Mouse (Mus musculus) liver, adult (tissue): Measurements from ENCODE around the gene Eif4b.

Experiments used
- GATA4 ChIP-seq: IDR thresholded peaks from 2 replicates; pipeline ENCODE4 v1.6.1; 2014; ENCODE audit warnings: mild to moderate bottlenecking, low read length; ENCODE audit not compliant: insufficient replicate concordance

Eif4b gene

GRCm38 (mm10) chr15:102065661-102066325, 7.8 kb upstream of the Eif4b start:
- TF ChIP-seq GATA4 = peak; percentile 57; the same call in 1 of the 2 replicates

DNA sequence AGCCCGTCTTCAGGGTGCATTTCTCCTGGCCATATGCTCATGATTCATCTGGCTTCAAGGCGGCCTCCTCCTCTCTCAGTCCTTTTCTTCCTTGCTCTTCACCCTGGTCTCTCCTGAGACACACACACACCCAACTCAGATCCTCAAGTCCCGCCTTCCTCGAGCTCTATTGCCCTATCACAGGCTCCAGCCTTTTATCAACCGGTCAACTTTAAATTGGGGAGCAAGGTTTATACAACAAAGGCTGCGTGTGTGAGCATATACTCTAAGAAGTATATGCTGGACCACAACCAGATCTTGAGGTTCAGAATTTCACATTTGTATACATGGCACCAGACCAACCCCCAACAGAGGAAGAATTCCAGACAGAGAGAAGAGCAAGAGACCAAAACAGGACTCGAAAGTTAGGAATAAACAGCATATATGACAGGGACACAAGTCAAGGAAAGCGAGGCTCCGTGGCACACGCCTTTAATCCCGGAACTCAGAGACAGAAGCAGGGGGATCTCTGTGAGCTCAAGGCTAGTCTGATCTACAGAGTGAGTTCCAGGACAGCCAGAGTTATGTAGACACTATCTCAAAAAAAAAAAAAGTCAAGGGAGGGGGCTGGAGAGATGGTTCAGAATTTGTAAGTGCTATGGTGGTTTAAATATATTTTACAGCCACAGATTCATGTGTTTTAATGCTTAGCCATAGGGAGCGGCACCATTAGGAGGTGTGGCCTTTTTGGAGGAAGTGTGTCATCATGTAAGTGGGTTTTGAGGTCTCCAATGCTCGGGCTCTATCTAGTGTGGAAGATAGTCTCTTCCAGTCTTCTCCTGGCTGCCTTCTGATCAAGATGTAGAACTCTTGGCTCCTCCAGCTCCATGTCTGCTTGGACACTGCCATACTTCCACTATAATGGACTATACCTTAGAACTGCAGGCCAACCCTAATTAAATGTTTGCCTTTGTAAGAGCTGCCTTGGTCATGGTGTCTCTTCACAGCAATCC, 2.8 kb upstream of the Eif4b start:
- TF ChIP-seq GATA4 = no peak

DNA sequence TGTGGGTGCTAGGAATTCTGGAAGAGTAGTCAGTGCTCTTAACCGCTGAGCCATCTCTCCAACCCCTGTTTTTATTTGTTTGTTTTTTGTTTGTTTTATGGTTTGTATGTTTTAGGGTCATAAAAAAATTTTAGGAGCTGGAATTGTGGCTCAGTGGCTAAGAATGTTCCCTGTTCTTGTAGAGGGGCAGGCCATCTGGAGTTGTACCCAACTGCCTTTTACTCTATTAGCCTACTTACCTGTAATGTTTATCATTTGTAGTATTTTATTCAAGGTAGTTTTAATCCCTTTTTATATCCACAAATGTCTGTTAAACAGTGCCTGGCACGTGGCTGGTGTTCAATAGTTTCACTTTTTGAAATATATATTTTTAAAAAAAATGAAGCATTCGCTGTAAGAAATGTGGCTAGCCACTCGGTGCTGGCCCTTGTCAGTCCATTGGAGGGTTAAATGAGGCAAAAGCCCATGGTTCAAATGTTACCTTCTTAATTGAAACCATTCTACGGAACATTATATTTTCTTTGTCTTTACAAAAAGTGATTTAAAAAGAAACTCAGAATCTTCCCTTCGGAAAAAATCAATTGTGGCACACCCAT, 512 bp upstream of the Eif4b start:
- no peak for TF ChIP-seq GATA4

GRCm38 (mm10) chr15:102074070-102074731, 628 bp downstream of the Eif4b start:
- TF ChIP-seq GATA4 = no peak; the same call in 1 of the 2 replicates

DNA sequence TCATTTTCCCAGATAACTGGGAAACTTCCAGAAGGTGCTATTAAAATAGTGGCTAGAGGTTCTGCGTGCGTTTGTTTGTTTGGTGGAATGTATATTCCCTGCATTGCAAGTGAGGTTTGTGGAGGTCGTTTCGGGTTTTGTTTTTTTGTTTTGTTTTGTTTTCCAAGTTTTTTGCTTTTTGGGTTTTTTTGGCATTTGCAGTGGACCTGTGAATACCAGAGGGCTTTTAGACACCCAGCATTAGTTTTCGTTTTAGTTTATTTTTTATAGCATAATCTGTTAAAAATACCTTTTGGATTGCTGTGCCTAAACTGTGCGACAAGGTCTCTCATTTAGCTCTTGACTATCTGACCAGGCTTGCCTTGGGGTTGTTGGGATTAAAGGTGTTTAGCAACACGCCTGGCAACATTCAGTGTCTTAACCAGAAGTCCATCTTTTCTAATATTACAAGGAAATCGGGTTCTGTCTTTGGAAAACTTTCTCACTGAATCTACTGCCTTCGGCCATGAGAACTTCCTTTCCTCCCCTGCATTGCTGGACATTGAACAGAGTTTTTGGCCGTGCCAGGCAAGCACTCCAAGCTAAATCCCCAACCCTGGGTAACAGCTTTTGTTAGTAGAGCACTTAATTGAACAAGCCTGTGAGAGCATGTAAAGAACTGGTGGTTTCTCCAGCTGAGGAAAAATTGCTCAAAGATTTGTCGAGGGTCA, 1.5 kb downstream of the Eif4b start:
- TF ChIP-seq GATA4 = no peak

DNA sequence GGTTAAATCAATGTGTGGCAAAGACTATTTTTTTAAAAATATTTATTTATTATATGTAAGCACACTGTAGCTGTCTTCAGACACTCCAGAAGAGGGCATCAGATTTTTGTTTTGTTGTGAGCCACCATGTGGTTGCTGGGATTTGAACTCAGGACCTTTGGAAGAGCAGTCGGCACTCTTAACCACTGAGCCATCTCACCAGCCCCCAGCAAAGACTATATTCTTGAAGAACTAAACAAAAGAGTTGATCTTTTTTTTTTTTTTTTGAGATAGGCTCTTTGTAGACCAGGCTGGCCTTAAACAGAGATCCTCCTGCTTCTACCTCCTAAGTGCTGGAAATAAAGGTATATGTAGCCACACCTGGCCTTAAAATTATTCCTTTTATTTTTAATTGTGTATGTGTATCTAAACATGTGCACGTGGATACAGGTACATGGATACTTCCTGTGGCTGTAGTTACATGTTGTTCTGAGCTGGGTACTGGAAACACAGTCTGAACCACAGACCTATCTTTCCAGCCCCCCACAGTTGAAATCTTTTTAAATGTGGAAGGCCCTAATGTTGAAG, 3.6 kb downstream of the Eif4b start:
- TF ChIP-seq GATA4 = no peak

GRCm38 (mm10) chr15:102079221-102079620, 5.6 kb downstream of the Eif4b start:
- no peak for TF ChIP-seq GATA4

DNA sequence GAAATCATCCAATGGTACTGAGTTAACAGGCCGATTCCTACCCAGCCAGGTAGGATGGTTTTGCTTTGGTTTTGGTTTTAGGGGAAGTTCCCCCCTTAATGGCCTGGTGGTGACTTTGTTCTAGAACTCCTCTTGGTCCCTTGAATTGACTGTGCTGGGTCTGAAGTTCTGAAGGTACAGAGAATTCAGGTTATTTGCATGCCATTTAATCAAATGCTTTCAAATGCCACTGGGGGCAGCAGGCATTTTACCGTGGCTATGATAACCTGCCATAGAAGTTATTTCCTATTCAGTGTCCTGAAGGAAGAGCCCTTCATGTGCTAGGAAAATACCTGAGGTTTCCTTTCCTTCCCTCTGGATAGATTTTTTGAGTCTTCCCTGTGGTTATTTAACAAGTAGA, 6.9 kb downstream of the Eif4b start:
- TF ChIP-seq GATA4 = no peak

GRCm38 (mm10) chr15:102082148-102082547, 8.6 kb downstream of the Eif4b start:
- TF ChIP-seq GATA4 = no peak

GRCm38 (mm10) chr15:102083028-102083427, 9.5 kb downstream of the Eif4b start:
- no peak for TF ChIP-seq GATA4

DNA sequence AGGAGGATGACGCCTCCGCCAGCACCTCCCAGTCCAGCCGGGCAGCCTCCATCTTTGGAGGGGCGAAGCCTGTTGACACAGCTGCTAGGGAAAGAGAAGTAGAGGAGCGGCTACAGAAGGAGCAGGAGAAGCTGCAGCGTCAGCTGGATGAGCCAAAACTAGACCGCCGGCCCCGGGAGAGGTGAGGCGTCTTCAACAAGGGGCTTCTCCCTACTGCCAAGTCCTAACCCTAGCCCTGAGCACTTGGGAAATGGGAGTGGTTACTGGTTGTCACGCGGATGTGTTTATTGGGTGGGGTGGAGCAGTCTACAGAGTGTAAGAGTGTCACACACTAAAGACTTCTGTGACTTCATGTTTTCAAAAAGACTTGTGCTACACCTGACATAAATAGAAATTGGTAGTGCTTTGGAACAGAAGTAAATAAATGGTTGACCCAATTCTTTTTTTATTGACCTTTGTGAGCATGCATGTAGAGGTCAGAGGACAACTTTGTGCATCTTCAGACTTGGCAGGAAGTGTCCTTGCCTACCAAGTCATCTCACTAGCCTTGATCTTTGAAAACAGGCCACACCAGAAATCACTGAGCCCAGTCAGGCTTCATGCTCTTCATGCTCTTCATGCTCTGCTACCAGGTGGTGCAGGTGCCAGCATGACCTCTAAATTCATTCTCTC, 16.5 kb downstream of the Eif4b start:
- no peak for TF ChIP-seq GATA4

DNA sequence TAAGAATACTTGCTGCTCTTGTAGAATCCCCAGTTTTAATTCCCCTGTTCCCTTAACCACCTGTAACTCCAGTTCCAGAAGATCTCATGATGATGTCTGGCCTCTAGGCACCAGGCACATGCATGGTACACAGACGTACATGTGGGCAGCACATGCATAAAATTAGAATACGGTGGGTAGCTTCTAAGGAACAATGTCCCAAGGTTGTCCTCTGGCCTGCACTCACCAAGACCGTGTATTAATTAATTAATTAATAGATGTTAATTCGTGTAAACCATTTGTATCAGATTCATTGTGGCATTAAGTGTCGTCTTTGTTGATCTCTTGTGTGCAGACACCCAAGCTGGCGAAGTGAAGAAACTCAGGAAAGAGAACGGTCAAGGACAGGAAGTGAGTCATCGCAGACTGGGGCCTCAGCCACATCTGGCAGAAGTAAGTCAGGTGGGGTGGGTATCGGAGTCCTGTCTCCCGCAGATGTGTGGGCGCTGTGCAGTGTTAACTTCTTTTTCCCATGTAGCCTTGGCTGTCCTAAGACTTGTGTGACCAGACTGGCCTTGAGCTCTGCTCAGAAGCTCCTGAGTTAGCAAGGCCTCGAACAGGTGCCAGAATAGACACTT, 17.6 kb downstream of the Eif4b start:
- TF ChIP-seq GATA4 = no peak

DNA sequence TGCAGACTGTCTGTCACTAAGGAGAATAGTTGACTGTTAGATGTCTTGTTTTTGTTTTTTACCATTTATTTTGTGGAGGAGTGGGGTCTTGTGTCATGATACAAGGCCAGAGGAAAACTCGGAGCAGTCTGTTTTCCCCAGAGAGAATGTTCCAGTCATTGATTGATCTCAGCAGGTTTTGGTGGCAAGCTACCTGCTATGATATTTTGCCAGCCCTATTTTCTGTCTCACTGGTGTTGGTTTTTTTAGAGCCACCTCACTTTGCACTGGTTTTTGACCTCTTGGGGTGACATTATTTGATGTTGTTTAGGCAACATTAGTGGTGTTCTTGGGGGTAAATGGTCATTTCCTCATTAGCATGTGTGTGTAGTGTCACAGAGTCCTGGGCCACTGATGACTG, 18.1 kb downstream of the Eif4b start:
- TF ChIP-seq GATA4 = no peak
